Mouse (Mus musculus): ENCODE measurements at regions not wholly inside any gene's neighbourhood (a gene's known extent, or its start where the extent isn't known, plus 50 kb on each side); places are given as distances from the start of the nearest gene placed in this dataset.
A peak's percentile ranks its signal among the peaks of the same experiment; 100 is the strongest.

DNA sequence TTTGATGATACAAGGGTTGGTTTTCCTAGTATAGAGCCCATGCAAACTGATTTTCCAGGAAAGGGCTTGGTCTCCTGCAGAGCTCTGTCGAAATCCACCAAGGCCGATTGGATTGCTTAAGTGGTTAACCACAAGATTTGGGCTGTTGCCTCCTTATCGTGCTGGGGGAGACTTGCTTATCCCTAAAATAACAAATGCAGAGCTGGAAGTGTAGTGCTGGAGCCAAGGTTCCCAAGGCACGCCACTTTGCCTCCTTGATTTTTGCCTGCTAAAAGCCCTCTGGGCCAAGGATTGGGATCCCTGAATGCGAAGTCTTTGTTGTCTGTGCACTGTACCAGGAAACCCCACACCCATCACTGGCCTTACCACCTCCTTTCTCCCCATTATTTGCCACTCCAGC, 52.8 kb upstream of the Tmem178 start:
- DNase-seq (ENCODE audit: low read depth, low spot score) = no peak

GRCm38 (mm10) chr17:80889095-80889494, 55.3 kb upstream of the Tmem178 start:
- DNase-seq (ENCODE audit: low read depth, low spot score) = no peak

DNA sequence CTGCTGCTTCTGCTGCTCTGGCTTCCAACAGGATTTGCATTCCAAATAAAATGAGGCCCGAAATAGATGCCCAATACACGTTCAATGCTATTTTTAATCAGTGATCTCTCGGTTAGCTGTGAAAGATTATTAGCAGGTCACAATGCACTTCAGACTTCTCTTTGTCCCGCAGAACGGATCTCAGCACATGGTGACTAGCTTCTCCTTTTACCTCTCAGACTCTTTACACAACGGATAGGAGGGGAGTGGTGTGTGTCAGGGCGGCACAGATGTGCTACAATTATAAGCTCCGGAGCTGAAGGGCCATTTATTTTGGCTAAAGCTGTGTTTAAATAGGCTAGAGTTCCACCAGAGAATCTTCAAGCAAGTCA, 56.7 kb upstream of the Tmem178 start:
- no peak for DNase-seq (ENCODE audit: low read depth, low spot score)

GRCm38 (mm10) chr17:80887021-80887748, 57.2 kb upstream of the Tmem178 start:
- DNase-seq (ENCODE audit: low read depth, low spot score) = no peak

DNA sequence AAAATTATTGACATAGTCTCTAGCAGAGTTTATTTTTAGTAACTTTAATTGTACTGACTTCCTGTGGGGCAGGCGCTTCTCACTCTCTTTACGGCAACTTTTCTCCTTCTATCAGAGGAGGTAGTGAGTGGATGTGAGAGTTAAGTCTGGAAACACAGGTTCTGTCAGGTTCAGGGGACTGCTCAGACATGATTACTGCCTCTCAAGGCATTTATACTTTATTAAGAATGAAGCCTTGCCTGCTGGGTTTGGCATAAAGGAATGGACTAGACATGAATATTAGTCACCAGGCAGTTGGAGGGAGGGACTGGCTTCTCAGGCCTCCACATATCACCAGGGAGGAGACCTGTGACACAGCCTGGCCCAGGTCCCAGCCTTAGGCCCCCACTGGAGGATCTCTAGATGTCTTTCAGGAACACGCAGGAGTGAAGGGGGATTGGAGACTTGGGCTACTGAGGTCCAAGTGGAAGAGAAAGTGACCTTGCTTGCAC, 58.2 kb upstream of the Tmem178 start:
- DNase-seq (ENCODE audit: low read depth, low spot score) = no peak

DNA sequence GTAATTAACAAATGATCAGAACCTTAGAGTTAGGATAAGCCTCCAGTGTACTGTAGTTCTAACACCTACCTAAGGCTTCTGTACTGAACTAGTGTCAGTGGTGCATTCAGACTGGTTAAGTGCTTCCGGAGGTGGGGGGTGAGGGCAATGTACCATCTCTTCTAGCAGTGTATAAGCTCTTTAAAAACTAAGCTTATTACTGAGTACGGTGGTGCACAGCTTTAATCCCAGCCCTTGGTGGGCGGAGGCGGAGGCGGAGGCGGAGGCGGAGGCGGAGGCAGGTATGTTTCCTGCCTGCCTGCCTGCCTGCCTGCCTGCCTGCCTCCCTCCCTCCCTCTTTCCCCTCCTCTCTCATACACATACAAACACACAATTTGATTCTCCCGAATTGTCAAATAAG, 58.7 kb upstream of the Tmem178 start:
- DNase-seq (ENCODE audit: low read depth, low spot score) = no peak

GRCm38 (mm10) chr17:80884886-80885285, 59.5 kb upstream of the Tmem178 start:
- no peak for DNase-seq (ENCODE audit: low read depth, low spot score)

DNA sequence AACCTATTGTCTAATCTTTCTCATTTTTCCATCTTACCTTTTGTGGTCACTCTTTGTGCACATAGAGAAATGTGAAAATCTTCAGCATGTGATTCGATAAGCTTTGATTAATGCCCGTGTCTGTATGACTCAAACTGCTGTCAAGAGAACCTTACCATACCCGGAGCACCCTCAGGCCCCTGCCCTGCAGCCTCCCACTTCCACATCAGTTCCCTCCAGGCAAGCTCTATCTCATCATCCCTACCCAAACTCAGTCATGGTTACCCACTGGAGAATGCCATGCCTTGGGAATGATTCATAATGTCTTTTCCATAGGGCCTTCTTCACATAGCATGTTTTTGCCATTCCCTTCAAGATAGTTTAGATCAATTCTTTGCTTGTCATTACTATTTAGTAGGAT, 62.0 kb upstream of the Tmem178 start:
- DNase-seq (ENCODE audit: low read depth, low spot score) = no peak

DNA sequence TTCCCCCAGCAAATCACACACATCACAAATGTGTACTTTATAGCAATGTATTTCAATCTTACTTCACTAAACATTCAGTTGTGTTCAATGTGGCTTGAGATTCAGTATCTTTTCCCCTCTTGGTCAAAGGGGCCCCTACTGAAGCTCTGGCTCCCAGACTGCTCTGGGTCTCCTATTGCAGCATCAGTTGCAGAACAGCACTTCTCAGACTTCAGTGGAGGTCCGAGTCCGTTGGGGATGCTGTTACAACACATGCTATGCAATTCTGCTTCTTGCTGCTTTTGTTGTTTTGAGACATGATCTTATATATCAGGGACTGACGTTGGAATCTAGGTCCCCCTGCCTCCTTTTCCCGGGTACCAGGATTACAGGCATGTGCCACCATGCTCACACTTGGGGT, 64.1 kb upstream of the Tmem178 start:
- no peak for DNase-seq (ENCODE audit: low read depth, low spot score)

DNA sequence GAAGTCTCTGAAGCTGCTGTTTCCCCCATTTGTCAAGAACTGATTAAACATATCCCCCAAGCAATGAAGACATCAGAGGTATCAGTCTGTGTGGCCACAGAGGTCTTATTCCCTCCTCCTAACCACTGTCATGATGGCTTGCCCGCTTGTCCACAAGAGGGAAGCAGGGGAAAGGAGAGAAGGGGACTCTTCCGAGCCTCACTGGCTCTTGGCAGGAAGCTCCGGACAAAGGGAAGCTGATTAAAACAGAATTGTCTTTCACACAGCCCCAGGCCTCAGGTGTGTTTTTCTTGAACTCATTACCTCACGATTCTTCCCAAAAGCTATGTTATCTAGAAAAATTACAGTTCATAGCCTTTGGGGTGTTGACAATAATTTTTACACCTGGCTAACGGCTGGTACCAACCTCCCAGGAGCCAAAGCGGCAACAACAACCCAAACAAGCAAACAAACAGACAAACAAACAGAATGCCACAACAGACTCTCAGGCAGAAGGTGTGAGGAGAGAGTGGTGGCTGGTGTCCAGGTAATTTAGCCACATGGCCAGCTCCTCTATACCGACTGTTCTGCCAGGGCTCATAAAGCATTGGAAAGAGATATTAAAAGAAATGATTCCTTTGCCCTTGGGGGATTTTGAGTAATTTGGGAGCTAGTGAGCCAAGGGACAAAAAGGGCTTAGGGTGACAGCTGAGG, 68.9 kb upstream of the Tmem178 start:
- DNase-seq (ENCODE audit: low read depth, low spot score) = no peak

GRCm38 (mm10) chr17:80870965-80871364, 73.5 kb upstream of the Tmem178 start:
- DNase-seq (ENCODE audit: low read depth, low spot score) = no peak

- no peak for DNase-seq (ENCODE audit: low read depth, low spot score)
Measured at GRCm38 (mm10) chr17:80862338-80862737, 82.1 kb upstream of the Tmem178 start.

GRCm38 (mm10) chr17:80846996-80847810, 97.2 kb upstream of the Tmem178 start:
- no peak for DNase-seq (ENCODE audit: low read depth, low spot score)

GRCm38 (mm10) chr17:80845349-80845748, 99.1 kb upstream of the Tmem178 start:
- no peak for DNase-seq (ENCODE audit: low read depth, low spot score)

- DNase-seq (ENCODE audit: low read depth, low spot score) = no peak
Measured at GRCm38 (mm10) chr17:80841903-80842302, 102.5 kb upstream of the Tmem178 start.

GRCm38 (mm10) chr17:80840896-80841295, 103.5 kb upstream of the Tmem178 start:
- no peak for DNase-seq (ENCODE audit: low read depth, low spot score)

GRCm38 (mm10) chr17:80840452-80840851, 104.0 kb upstream of the Tmem178 start:
- no peak for DNase-seq (ENCODE audit: low read depth, low spot score)

DNA sequence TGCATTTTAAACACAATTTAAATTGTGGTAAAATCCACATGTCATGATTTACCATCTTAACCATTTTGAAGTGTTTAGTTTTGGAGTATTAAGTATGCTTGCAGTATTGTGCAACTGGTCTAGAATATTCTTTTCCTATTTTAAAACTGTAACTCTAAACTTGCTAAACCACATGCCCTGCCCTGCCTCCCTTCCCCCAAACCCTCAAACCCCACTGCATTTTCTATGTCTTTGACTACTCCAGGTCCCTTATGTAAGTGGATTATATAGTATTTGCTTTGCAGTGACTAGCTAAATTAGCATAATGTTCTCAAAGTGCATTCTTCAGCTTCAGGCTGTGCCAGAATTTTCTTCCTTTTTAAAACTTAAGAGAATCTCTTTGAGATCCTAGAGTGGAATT, 106.4 kb upstream of the Map4k3 start:
- DNase-seq (ENCODE audit: low read depth, low spot score) = no peak

DNA sequence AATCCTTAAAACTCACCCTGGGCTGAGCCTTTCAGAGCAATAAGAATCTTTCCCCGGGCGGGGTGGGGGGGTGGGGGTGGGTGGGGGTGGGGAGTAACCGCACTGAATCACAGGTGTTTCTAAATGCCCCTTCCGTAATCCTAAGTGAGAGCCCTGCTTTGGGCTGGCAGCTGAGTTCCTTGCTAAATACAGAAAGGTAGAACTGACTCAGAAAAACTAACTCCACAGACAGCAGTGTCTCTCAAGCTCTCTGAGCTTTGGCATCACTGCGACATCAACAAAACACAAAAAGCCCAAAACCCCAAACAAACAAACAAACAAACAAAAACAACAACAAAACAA, 105.9 kb upstream of the Map4k3 start:
- no peak for DNase-seq (ENCODE audit: low read depth, low spot score)

DNA sequence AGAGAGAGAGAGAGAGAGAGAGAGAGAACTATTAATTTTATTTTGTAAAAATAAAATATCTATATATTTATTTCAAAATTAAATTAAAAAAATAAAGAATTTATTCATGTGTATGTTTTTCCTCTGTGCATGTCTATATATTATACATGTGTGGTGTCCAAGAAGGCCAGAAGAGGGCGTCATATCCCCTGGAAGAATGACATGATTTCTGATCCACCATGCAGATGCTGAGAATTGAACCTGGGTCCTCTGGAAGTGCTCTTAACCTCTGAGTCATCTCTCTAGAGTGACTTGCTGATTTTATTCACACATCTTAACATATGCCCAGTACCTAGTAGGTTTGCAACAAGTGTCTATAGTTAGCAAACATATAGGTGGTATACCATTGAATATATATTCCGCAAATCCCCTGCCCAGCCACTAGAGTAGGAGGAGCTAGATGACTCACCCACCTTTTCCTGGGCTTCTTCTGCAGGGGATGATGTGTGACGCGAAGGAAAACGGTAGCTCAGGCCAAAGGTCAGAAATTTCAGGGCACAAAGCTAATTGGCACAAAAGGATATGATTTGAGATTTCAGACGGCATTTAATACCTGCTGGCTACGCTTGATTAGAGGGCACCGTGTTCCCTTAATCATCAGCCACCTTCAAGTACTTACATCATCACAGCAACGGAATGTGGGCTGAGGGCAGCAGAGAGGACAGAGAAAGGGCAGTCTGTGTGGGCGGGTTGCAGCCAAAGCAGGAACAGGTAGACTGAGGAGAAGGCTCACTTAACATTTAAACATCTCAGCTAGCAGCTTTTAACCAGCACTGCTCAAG, 105.3 kb upstream of the Map4k3 start:
- DNase-seq (ENCODE audit: low read depth, low spot score) = peak; percentile 5

GRCm38 (mm10) chr17:80831686-80832085, 103.4 kb upstream of the Map4k3 start:
- DNase-seq (ENCODE audit: low read depth, low spot score) = no peak

DNA sequence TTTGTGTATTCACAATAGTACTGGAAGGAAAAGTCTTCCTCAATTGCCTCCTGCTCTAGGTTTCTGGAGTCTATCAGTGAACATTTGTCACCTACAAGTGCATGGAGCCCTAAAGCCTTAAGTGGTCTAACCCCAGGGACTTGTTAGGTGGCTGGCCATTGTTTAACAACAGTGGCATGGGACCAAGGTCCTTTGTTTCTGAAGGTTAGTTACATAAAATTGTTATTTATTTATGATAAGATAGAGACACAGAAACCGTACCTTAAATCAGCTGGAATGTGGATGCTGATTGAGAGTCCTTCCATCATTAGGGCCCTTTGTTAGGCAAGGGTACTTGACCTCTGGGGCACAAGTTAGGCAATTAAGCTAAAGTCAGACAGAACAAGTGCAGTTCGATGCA, 99.6 kb upstream of the Map4k3 start:
- DNase-seq (ENCODE audit: low read depth, low spot score) = no peak
